Mouse (Mus musculus) T-helper 1 cell (primary cell): ENCODE measurements at regions not wholly inside any gene's neighbourhood (a gene's known extent, or its start where the extent isn't known, plus 50 kb on each side); places are given as distances from the start of the nearest gene placed in this dataset.

Experiments used
- in situ Hi-C: fragments of 300-600 bp; cut with MboI, MseI; formaldehyde crosslinking; loops from one replicate; pipeline ENCODE4 v1.15.1; 2025; ENCODE audit warnings: high pct_unique_total_duplicates

- in situ Hi-C loops, result no loop called here
Measured at GRCm38 (mm10) chr12:117427431-117427830, 88.8 kb upstream of the Rapgef5 start.

- in situ Hi-C loops, result no loop called here
Measured at GRCm38 (mm10) chr12:117430886-117431285, 85.4 kb upstream of the Rapgef5 start.

GRCm38 (mm10) chr12:117432788-117433187, 83.5 kb upstream of the Rapgef5 start:
- in situ Hi-C loops, result no loop called here

DNA sequence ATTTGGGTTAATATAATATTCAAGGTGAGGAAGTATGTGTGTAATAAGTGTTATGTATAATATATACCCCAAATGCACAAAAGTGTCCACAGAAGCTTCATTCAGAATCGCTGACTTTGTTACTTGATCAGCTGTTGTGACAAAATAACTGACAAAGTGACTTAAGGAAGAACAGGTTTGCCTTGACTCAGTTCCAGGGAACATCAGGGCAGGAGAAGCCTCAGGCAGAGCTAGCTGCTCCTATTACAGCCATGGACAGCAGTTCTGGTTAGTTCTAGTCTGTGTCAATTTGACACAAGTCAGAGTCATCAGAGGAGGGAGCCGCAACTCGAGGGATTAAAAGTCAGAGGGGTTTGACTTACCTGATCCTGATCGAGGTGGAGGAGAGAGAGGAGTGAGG, 79.3 kb upstream of the Rapgef5 start:
- in situ Hi-C loops, result no loop called here

- in situ Hi-C loops, result no loop called here
Measured at GRCm38 (mm10) chr12:117439015-117439605, 77.2 kb upstream of the Rapgef5 start.

GRCm38 (mm10) chr12:117444247-117444989, 71.9 kb upstream of the Rapgef5 start:
- in situ Hi-C loops, result no loop called here

DNA sequence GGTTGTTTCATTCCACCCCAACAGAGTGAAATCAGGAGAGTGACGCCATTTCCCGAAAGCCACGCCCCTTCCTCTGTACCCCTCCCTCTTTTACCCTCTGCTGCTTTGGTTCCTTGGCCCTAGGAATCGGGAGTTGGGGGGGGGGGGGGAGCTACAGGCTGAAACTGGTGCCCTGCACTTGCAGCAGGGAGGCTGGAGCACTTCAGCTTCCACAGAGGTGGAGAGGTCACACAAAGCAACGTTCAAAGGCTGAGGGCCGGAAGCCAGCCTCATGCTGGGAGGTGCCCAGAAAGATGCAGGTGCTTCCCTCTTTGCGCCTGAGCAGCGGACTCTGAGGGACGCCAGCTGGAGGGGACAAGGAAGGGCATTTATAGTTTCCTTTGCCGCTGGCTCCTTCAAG, 69.1 kb upstream of the Rapgef5 start:
- in situ Hi-C loops, result no loop called here

- in situ Hi-C loops, result no loop called here
Measured at GRCm38 (mm10) chr12:117447843-117448728, 68.2 kb upstream of the Rapgef5 start.

DNA sequence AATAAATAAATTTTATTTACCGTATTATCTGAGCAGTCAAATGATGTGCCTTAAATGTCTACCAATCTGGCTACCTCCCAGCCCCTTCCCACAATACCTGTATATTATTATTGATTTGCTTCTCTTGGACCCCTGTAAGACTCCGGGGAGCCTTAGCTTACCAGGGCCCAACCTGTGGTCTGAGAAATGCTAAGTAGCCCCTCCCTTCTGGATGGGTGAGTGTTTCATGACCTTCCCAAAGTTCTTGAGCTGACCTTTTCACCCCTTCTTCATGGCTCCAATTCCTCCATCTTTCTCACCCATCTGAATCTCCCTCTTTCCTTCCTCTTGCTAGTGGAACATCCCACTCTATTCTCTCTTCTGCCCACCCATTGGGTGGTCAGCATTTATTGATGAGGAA, 67.2 kb upstream of the Rapgef5 start:
- in situ Hi-C loops, result no loop called here

DNA sequence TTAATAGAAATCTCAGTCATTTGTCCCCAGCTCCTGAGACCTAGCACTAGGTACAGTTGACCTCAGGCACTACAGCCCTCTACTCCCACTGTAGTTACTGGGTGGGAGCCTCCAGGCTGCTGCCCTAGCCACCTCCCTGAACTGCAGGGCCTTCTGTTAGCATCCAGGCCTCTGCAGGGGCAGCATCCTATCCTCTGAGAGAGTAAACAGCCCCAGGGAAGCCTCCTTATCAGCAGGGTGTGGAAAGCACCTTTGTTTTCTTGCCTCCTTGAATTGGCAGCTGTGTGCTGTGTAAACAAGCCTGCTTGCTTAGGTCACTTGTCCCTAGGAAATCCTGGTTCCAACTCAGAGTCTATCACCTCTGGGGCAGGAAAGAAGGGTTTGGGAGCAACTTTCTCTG, 66.2 kb upstream of the Rapgef5 start:
- in situ Hi-C loops, result no loop called here

DNA sequence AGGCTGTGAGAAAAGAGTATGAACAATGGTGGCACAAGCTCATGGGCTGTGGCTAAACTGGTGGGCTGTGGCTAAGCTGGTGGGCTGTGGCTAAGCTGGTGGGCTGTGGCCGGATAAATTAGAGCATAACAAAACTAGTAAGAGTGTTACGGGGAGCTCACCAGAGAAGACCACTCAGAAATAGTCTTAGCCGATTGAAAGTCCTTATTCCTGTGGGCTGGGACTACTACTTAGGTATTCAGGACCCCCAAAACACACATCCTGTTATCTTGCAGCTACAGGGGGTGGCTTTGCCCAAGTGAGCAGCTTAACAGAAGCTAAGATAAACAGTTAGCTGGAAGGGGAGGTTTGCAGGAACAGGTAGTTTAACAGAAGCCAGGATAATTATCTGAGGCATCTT, 65.4 kb upstream of the Rapgef5 start:
- in situ Hi-C loops, result no loop called here

GRCm38 (mm10) chr12:117451441-117451840, 64.8 kb upstream of the Rapgef5 start:
- in situ Hi-C loops, result no loop called here

DNA sequence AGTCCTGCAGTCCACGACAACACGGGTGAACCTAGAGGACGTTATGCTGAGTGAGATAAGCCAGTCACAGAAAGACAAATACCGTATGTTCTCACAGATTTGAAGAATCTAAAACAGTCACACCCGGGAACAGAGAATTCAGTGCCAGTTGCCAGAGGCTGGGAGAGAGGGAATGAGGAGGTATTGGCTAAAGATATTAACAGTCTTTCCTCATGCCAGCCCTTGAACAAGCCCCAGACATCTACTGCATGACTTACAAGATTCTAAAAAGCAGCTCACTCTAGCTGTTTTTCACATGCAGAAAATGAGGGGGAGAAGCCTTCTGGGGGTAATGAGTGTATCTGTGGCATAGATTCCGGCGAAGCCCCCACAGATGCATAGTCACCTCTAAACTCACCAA, 60.5 kb upstream of the Rapgef5 start:
- in situ Hi-C loops, result no loop called here

- in situ Hi-C loops, result no loop called here
Measured at GRCm38 (mm10) chr12:117458132-117459070, 57.9 kb upstream of the Rapgef5 start.

DNA sequence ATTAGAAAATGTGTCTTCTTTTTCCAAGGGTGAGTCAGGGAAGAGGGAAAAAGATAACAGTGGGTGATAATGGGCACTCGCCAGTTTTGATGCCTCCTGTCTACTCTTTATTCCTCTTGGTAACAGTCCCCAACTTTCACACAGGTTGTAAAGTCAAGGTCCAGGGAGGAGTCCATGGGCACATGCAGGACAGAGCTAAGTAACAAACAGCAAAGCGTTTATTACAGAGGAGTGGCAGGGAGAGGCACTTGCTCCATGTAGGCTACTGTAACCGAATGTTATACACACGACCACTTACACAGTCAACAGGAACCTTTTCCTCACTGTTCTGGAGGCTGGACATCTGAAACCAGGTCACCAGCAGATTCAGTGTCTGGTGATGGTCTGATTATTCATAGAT, 56.7 kb upstream of the Rapgef5 start:
- in situ Hi-C loops, result no loop called here

- in situ Hi-C loops, result no loop called here
Measured at GRCm38 (mm10) chr12:117465206-117465605, 51.1 kb upstream of the Rapgef5 start.

GRCm38 (mm10) chr12:117465998-117466397, 50.3 kb upstream of the Rapgef5 start:
- in situ Hi-C loops, result no loop called here
